In genomic region chr8:91899747-91900146, GRCm38 (mm10) we compare ENCODE assay signal across 16 mouse cellular contexts.
A peak's percentile ranks its signal among the peaks of the same experiment; 100 is the strongest.
DNase-seq lines count a peak whose midpoint lies in the region; ATAC-seq and TF ChIP-seq lines count a peak whose summit lies in the region.
"Had no signal": no experiment of that assay in that cellular context is flagged by ENCODE, and none has a peak within 500 bp of the region (broad histone marks: within the 10 kb centered on the region; RNA-seq: fewer than 3 reads in every experiment).

No protein-coding gene starts in this region.

- WGBS in kidney, postnatal 0 days: 51% methylated on average over 7 of the region's 7 CpGs
- 42% methylated on average over 7 of the region's 7 CpGs for WGBS in lung, postnatal 0 days

- TF ChIP-seq EP300 in lung, postnatal 0 days (IDR thresholded peaks at IDR 0.05): no peak

- no peaks in the 10 kb centered on the region for H3K27me3 ChIP-seq in kidney, postnatal 0 days (ENCODE audit: insufficient read depth, low read length)
- H3K27me3 ChIP-seq in lung, postnatal 0 days (replicated peaks; ENCODE audit: insufficient read depth, low read length): no peaks in the 10 kb centered on the region

- H3K4me1 ChIP-seq in kidney, postnatal 0 days (replicated peaks; ENCODE audit: insufficient read depth, low read length): no peaks in the 10 kb centered on the region
- no peaks in the 10 kb centered on the region for H3K4me1 ChIP-seq in lung, postnatal 0 days (ENCODE audit: insufficient read depth, low read depth, low read length)
- H3K4me1 ChIP-seq: embryonic facial prominence, embryonic 12.5 days had no signal

- H3K4me2 ChIP-seq in kidney, postnatal 0 days (ENCODE audit: low read length): no peak overlapping the region
- H3K4me2 ChIP-seq in lung, postnatal 0 days (replicated peaks; ENCODE audit: low read depth, low read length): no peak overlapping the region
- H3K4me2 ChIP-seq: embryonic facial prominence, embryonic 12.5 days; limb, embryonic 13.5 days had no signal

- peak; percentile 69 to 76 for DNase-seq in cerebellum, postnatal 10 days
- DNase-seq in cerebellum, adult 8-10 months: no peak
- DNase-seq in kidney, postnatal 0 days (ENCODE audit: low spot score): peak; percentile 65
- no peak for DNase-seq in kidney, adult 18-20 months
- DNase-seq in lung, postnatal 0 days (ENCODE audit: low spot score): peak; percentile 45
- no peak for DNase-seq in lung, postnatal 36 days
- DNase-seq in lung, postnatal 4 days: peak; percentile 44 to 48
- DNase-seq in urinary bladder, postnatal 4 days (ENCODE audit: low spot score in 2 of 2): no peak
- DNase-seq: cerebellum, adult 2 months; forebrain, postnatal 0 days; gastrocnemius, postnatal 25 days; spleen, adult 18-20 months had no signal

- no peak for ATAC-seq in kidney, postnatal 0 days (replicated peaks; ENCODE audit: low FRiP score, low read depth)
- no peak; the same call in 1 of the 2 replicates for ATAC-seq in lung, postnatal 0 days
- ATAC-seq: forebrain, postnatal 0 days; hindbrain, embryonic 16.5 days had no signal

- H3K9ac ChIP-seq in kidney, postnatal 0 days (ENCODE audit: low read depth, low read length): no peak overlapping the region
- no peak overlapping the region for H3K9ac ChIP-seq in lung, postnatal 0 days (replicated peaks; ENCODE audit: low read depth)
- H3K9ac ChIP-seq: embryonic facial prominence, embryonic 12.5 days; forebrain, postnatal 0 days; limb, embryonic 13.5 days had no signal

- H3K27ac ChIP-seq in kidney, postnatal 0 days: no peak overlapping the region
- no peak overlapping the region for H3K27ac ChIP-seq in lung, postnatal 0 days (ENCODE audit: low read length)
- H3K27ac ChIP-seq: embryonic facial prominence, embryonic 12.5 days; layer of hippocampus, adult 2 months; limb, embryonic 13.5 days had no signal

- H3K36me3 ChIP-seq in kidney, postnatal 0 days (ENCODE audit: insufficient read depth, low read length): no peaks in the 10 kb centered on the region
- H3K36me3 ChIP-seq in lung, postnatal 0 days (ENCODE audit: insufficient read depth, low read length): no peaks in the 10 kb centered on the region
- H3K36me3 ChIP-seq: embryonic facial prominence, embryonic 12.5 days; limb, embryonic 13.5 days had no signal

- TF ChIP-seq CTCF in kidney, postnatal 0 days (IDR thresholded peaks at IDR 0.05; ENCODE audit: low read depth): no peak
- no peak for TF ChIP-seq CTCF in lung, postnatal 0 days (IDR thresholded peaks at IDR 0.05)

- H3K4me3 ChIP-seq in kidney, postnatal 0 days (replicated peaks; ENCODE audit: low read depth, low read length): no peak overlapping the region
- no peak overlapping the region for H3K4me3 ChIP-seq in lung, postnatal 0 days (ENCODE audit: low read depth, low read length)
- H3K4me3 ChIP-seq: embryonic facial prominence, embryonic 12.5 days; layer of hippocampus, adult 2 months; limb, embryonic 13.5 days had no signal

- no peaks in the 10 kb centered on the region for H3K9me3 ChIP-seq in kidney, postnatal 0 days (replicated peaks; ENCODE audit: low read length)
- no peaks in the 10 kb centered on the region for H3K9me3 ChIP-seq in lung, postnatal 0 days (ENCODE audit: low read length)
- H3K9me3 ChIP-seq: embryonic facial prominence, embryonic 12.5 days; limb, embryonic 13.5 days had no signal

Comparison
In these comparisons a context has a peak if more than half of its experiments do, and no peak if none do; other contexts are left out.
1. DNase-seq: peak in cerebellum, postnatal 10 days (2 of 2), kidney, postnatal 0 days (single experiment), lung, postnatal 0 days (single experiment) and lung, postnatal 4 days (2 of 2); none in cerebellum, adult 8-10 months (single experiment), kidney, adult 18-20 months (single experiment), lung, postnatal 36 days (single experiment) and urinary bladder, postnatal 4 days (0 of 2).